Comparison of ENCODE assay signal across 9 mouse cellular contexts in the genomic region with DNA sequence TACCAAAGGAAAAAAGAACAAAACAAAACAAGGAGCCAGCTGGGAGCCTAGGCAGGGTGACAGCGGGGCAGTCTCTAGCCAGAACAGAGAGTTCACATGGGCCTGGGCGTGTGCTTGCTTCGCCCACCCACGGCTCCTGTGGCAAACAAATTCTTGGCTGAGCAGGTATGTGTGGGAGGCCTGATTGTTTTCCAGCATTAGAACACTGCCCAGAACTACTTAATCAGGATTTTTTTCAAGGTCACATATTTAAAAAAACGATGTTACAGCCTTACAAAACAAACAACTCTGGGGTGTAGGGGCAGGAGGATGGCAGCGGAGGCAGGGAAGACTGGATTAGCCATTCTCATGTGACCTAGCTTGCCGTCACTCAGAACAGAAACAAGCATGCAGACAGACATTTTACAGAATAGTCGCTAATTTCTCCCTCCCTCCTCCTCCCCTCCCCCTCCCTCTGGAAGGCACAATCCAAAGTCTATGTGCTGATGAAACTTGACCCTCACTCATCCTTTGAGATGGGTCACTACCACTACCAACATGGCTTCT.
A peak's percentile ranks its signal among the peaks of the same experiment; 100 is the strongest.
DNase-seq lines count a peak whose midpoint lies in the region; ATAC-seq and TF ChIP-seq lines count a peak whose summit lies in the region.
"Had no signal": no experiment of that assay in that cellular context is flagged by ENCODE, and none has a peak within 500 bp of the region (broad histone marks: within the 10 kb centered on the region; RNA-seq: fewer than 3 reads in every experiment).

No protein-coding gene starts in this region.

- H3K36me3 ChIP-seq in heart, embryonic 11.5 days (ENCODE audit: control insufficient read depth, insufficient read depth, low read length) = no peaks in the 10 kb centered on the region
- no peaks in the 10 kb centered on the region for H3K36me3 ChIP-seq in liver, postnatal 0 days (replicated peaks; ENCODE audit: insufficient read depth, low read length)
- no peaks in the 10 kb centered on the region for H3K36me3 ChIP-seq in midbrain, embryonic 14.5 days (ENCODE audit: control insufficient read depth, insufficient read depth, low read length)
- H3K36me3 ChIP-seq: lung, embryonic 15.5 days had no signal

- no peak overlapping the region for H3K4me2 ChIP-seq in heart, embryonic 11.5 days
- H3K4me2 ChIP-seq in liver, postnatal 0 days (ENCODE audit: low read depth, low read length) = no peak overlapping the region
- no peak overlapping the region for H3K4me2 ChIP-seq in midbrain, embryonic 14.5 days (ENCODE audit: low read length)
- H3K4me2 ChIP-seq: lung, embryonic 15.5 days had no signal

- peak; percentile 68 for DNase-seq in heart, adult 8-10 months (ENCODE audit: low spot score)
- DNase-seq in Patski (ENCODE audit: low read depth, low spot score) = no peak
- DNase-seq in gastrocnemius, postnatal 36 days = peak; percentile 51 to 72
- no peak for DNase-seq in liver, postnatal 0 days
- DNase-seq in neural tube, embryonic 10.5 days (ENCODE audit: extremely low spot score, low spot score) = no peak
- DNase-seq in midbrain, embryonic 14.5 days = no peak
- no peak for DNase-seq in retina, postnatal 1 day

- H3K27me3 ChIP-seq in heart, embryonic 11.5 days (ENCODE audit: control insufficient read depth, insufficient read depth, low read length) = no peaks in the 10 kb centered on the region
- H3K27me3 ChIP-seq in Patski = no peaks in the 10 kb centered on the region
- H3K27me3 ChIP-seq in liver, postnatal 0 days (ENCODE audit: insufficient read depth, low read length) = no peaks in the 10 kb centered on the region
- no peaks in the 10 kb centered on the region for H3K27me3 ChIP-seq in midbrain, embryonic 14.5 days (ENCODE audit: control insufficient read depth, insufficient read depth, low read length)
- H3K27me3 ChIP-seq: lung, embryonic 15.5 days had no signal

- CTCF ChIA-PET in Patski (lab: Charles Lee) = interaction anchor here (1.3 to 3.0 kb wide), 5 partner anchors 12 to 77 kb away, joined by 3 to 8 read pairs (median 5); no protein-coding TSS in a partner anchor

- peak; percentile 37; the same call in 1 of the 2 replicates for TF ChIP-seq EP300 in liver, postnatal 0 days (IDR thresholded peaks at IDR 0.05; ENCODE audit: low read depth)

- no peak overlapping the region for H3K27ac ChIP-seq in heart, embryonic 11.5 days (ENCODE audit: low read depth, low read length)
- H3K27ac ChIP-seq in liver, postnatal 0 days (ENCODE audit: low read depth) = peak overlapping the region; percentile 58
- H3K27ac ChIP-seq in midbrain, embryonic 14.5 days (replicated peaks; ENCODE audit: low read depth, low read length) = no peak overlapping the region
- H3K27ac ChIP-seq: lung, embryonic 15.5 days had no signal

- 60% methylated on average over 8 of the region's 8 CpGs for WGBS in heart, embryonic 11.5 days (ENCODE audit: insufficient replicate concordance)
- WGBS in liver, postnatal 0 days (ENCODE audit: insufficient replicate concordance) = 55% methylated on average over 8 of the region's 8 CpGs
- WGBS in midbrain, embryonic 14.5 days = 62% methylated on average over 8 of the region's 8 CpGs

- TF ChIP-seq CTCF in Patski (IDR thresholded peaks at IDR 0.05) = no peak
- no peak for TF ChIP-seq CTCF in liver, postnatal 0 days (IDR thresholded peaks at IDR 0.05; ENCODE audit: low read depth)

- intact Hi-C loops in gastrocnemius, postnatal 36 days (cut with DNase I) = no loop called here

- no peaks in the 10 kb centered on the region for H3K9me3 ChIP-seq in heart, embryonic 11.5 days (replicated peaks; ENCODE audit: control insufficient read depth, low read length)
- H3K9me3 ChIP-seq in liver, postnatal 0 days (ENCODE audit: low read length) = no peaks in the 10 kb centered on the region
- H3K9me3 ChIP-seq in midbrain, embryonic 14.5 days (ENCODE audit: control insufficient read depth, low read length) = no peaks in the 10 kb centered on the region
- H3K9me3 ChIP-seq: lung, embryonic 15.5 days had no signal

- POLR2A ChIA-PET in Patski (lab: Charles Lee) = interaction anchor here (1.0 to 1.3 kb wide), 3 partner anchors 23 to 44 kb away, joined by 3 read pairs; no protein-coding TSS in a partner anchor

- peaks cover 4% of the 10 kb centered on the region; the same call in 1 of the 2 replicates for H3K4me1 ChIP-seq in heart, embryonic 11.5 days (ENCODE audit: control insufficient read depth, insufficient read depth, low read length)
- peaks cover 14% of the 10 kb centered on the region for H3K4me1 ChIP-seq in liver, postnatal 0 days (ENCODE audit: insufficient read depth)
- H3K4me1 ChIP-seq in midbrain, embryonic 14.5 days (ENCODE audit: control insufficient read depth, insufficient read depth, low read length) = no peaks in the 10 kb centered on the region

- in situ Hi-C loops in Patski (cut with MboI; ENCODE audit: low pct_unique_long_range_greater_than_20kb) = no loop called here

- no peak overlapping the region for H3K9ac ChIP-seq in heart, embryonic 11.5 days (ENCODE audit: low read depth, low read length)
- H3K9ac ChIP-seq in liver, postnatal 0 days (replicated peaks) = no peak overlapping the region
- H3K9ac ChIP-seq in midbrain, embryonic 14.5 days (replicated peaks; ENCODE audit: low read length) = no peak overlapping the region
- H3K9ac ChIP-seq: lung, embryonic 15.5 days had no signal

- ATAC-seq in heart, embryonic 11.5 days (replicated peaks; ENCODE audit: insufficient number of reproducible peaks, low FRiP score, low TSS enrichment) = no peak
- peak; percentile 87 for ATAC-seq in Patski
- ATAC-seq in liver, postnatal 0 days = peak; percentile 78
- no peak for ATAC-seq in midbrain, embryonic 14.5 days (ENCODE audit: low FRiP score, low TSS enrichment)

- H3K4me3 ChIP-seq in heart, embryonic 11.5 days (ENCODE audit: low read depth, low read length) = no peak overlapping the region
- H3K4me3 ChIP-seq in liver, postnatal 0 days (ENCODE audit: low read depth, low read length) = no peak overlapping the region
- no peak overlapping the region for H3K4me3 ChIP-seq in midbrain, embryonic 14.5 days (replicated peaks; ENCODE audit: low read depth, low read length)
- H3K4me3 ChIP-seq: lung, embryonic 15.5 days had no signal

Comparison
In these comparisons a context has a peak if more than half of its experiments do, and no peak if none do; other contexts are left out.
1. DNase-seq: peak in heart, adult 8-10 months (single experiment) and gastrocnemius, postnatal 36 days (2 of 2); none in Patski (single experiment), liver, postnatal 0 days (single experiment), neural tube, embryonic 10.5 days (single experiment), midbrain, embryonic 14.5 days (single experiment) and retina, postnatal 1 day (single experiment).
2. ATAC-seq: peak in Patski (single experiment) and liver, postnatal 0 days (single experiment); none in heart, embryonic 11.5 days (single experiment) and midbrain, embryonic 14.5 days (single experiment).